Comparison of ENCODE assay signal across 8 mouse cellular contexts in genomic region chr1:87070720-87071119, GRCm38 (mm10). TPM values are rescaled to one million over a fixed set of nuclear protein-coding genes. Genes with fewer than 3 reads are reported as not detected.
A peak's percentile ranks its signal among the peaks of the same experiment; 100 is the strongest.
DNase-seq lines count a peak whose midpoint lies in the region; ATAC-seq and TF ChIP-seq lines count a peak whose summit lies in the region.

No protein-coding gene starts in this region.

- TF ChIP-seq CTCF in bone marrow, adult 2 months (IDR thresholded peaks at IDR 0.05; ENCODE audit: control insufficient read depth, insufficient read depth, low read length): peak; percentile 67

- peak; percentile 89 for ATAC-seq in megakaryocyte-erythroid progenitor cell, adult 5-6 weeks (replicated peaks; ENCODE audit: low FRiP score, low TSS enrichment, poor library complexity, severe bottlenecking)

- intact Hi-C loops in gastrocnemius, postnatal 14 days (cut with DNase I; ENCODE audit: low total_unique reads): no loop called here

- no peaks in the 10 kb centered on the region; the same call in 1 of the 2 replicates for H3K4me1 ChIP-seq in bone marrow, adult 2 months (ENCODE audit: control insufficient read depth, insufficient read depth, low read length)

- no peak for TF ChIP-seq POLR2A in bone marrow, adult 2 months (IDR thresholded peaks at IDR 0.05; ENCODE audit: borderline replicate concordance, control insufficient read depth, low read depth, low read length)

- H3K4me3 ChIP-seq in bone marrow, adult 2 months (replicated peaks; ENCODE audit: control insufficient read depth, low read depth, low read length): no peak overlapping the region

- no peak overlapping the region for H3K27ac ChIP-seq in bone marrow, adult 2 months (ENCODE audit: control insufficient read depth, insufficient read depth, low read depth, low read length, poor library complexity)

- peak; percentile 26 for DNase-seq in gastrocnemius, postnatal 14 days
- DNase-seq in gastrocnemius, adult 18-20 months (ENCODE audit: low spot score): no peak
- DNase-seq in A20 (ENCODE audit: low read depth, low spot score): peak; percentile 66
- peak; percentile 48 for DNase-seq in kidney, postnatal 10 days
- DNase-seq in right cerebral cortex, adult 2 months (ENCODE audit: low spot score in 2 of 2): no peak
- no peak for DNase-seq in cerebellum, adult 9-10 months

- WGBS in bone marrow, adult 2 months: 52% methylated on average over 16 of the region's 16 CpGs

RNA-seq across cellular contexts. Expression of gene Alppl2, which starts 19.0 kb away (rescaled TPM):
- not detected for total RNA-seq in gastrocnemius, postnatal 14 days (2021)
- total RNA-seq in gastrocnemius, adult 18-20 months (2021): not detected
- polyA plus RNA-seq in bone marrow, adult 2 months (2011; ENCODE audit: insufficient read depth, insufficient read length, low replicate concordance, missing spikeins): not detected in 2 replicates
- not detected in 2 replicates for total RNA-seq in megakaryocyte-erythroid progenitor cell, adult 5-6 weeks (2014; fragmentation: Nextera tagmentation)
- not detected in 2 replicates for total RNA-seq in megakaryocyte-erythroid progenitor cell, adult 5-6 weeks (2017)

RNA-seq across cellular contexts. Expression of gene Alpi, which starts 30.7 kb away (rescaled TPM):
- total RNA-seq in gastrocnemius, postnatal 14 days (2021): not detected
- total RNA-seq in gastrocnemius, adult 18-20 months (2021): not detected
- not detected in 2 replicates for polyA plus RNA-seq in bone marrow, adult 2 months (2011; ENCODE audit: insufficient read depth, insufficient read length, low replicate concordance, missing spikeins)
- total RNA-seq in megakaryocyte-erythroid progenitor cell, adult 5-6 weeks (2014; fragmentation: Nextera tagmentation): not detected in 2 replicates
- not detected in 2 replicates for total RNA-seq in megakaryocyte-erythroid progenitor cell, adult 5-6 weeks (2017)

RNA-seq across cellular contexts. Expression of gene Akp3, which starts 54.1 kb away (rescaled TPM):
- total RNA-seq in gastrocnemius, postnatal 14 days (2021): not detected
- total RNA-seq in gastrocnemius, adult 18-20 months (2021): not detected
- not detected in 2 replicates for polyA plus RNA-seq in bone marrow, adult 2 months (2011; ENCODE audit: insufficient read depth, insufficient read length, low replicate concordance, missing spikeins)
- total RNA-seq in megakaryocyte-erythroid progenitor cell, adult 5-6 weeks (2014; fragmentation: Nextera tagmentation): not detected in 2 replicates
- total RNA-seq in megakaryocyte-erythroid progenitor cell, adult 5-6 weeks (2017): not detected in 2 replicates

Comparison
In these comparisons a context has a peak if more than half of its experiments do, and no peak if none do; other contexts are left out.
1. DNase-seq: peak in gastrocnemius, postnatal 14 days (single experiment), A20 (single experiment) and kidney, postnatal 10 days (single experiment); none in gastrocnemius, adult 18-20 months (single experiment), right cerebral cortex, adult 2 months (0 of 2) and cerebellum, adult 9-10 months (single experiment).